23 mouse cellular contexts compared by ENCODE assay signal in the genomic region with DNA sequence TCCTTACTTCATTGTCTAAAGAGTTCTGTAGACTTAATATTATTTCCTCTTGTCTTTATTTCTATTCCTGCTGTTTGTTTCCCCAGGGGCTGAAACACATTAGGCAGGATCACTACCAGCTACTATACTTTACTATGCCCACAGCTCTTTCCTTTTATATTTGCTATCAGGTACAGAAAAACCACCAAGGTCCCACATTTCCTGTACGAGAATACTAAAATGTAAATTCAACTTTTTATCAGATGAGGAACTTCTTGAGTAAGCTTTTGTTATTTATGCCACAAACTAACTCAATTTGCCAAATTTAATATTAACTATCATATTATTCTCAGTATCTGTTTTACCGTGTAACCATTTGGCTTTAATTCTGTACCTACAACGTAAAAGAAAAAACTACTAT. TPM values are rescaled to one million over a fixed set of nuclear protein-coding genes. Genes with fewer than 3 reads are reported as not detected.
A peak's percentile ranks its signal among the peaks of the same experiment; 100 is the strongest.
DNase-seq lines count a peak whose midpoint lies in the region; ATAC-seq and TF ChIP-seq lines count a peak whose summit lies in the region.
"Had no signal": no experiment of that assay in that cellular context is flagged by ENCODE, and none has a peak within 500 bp of the region (broad histone marks: within the 10 kb centered on the region; RNA-seq: fewer than 3 reads in every experiment).

No protein-coding gene starts in this region.

- DNase-seq in 416B (ENCODE audit: low read depth) (peak; percentile 49), MEL (ENCODE audit: low read depth, low spot score) (peak; percentile 60)
- no peak for DNase-seq in heart, postnatal 36 days
- DNase-seq in adrenal gland, adult 8-10 months = no peak
- DNase-seq in ovary, adult 18-20 months (ENCODE audit: low spot score) = no peak
- DNase-seq: adrenal gland, adult 2 months; adrenal gland, postnatal 10 days; adrenal gland, postnatal 14 days; adrenal gland, postnatal 25 days; adrenal gland, postnatal 36 days; B cell, adult 2 months; cerebellum, adult 11 months; cerebellum, adult 11-12 months; cerebellum, adult 18-20 months; cerebellum, adult 2 months; cerebellum, adult 8-10 months; cerebellum, adult 9-10 months had no signal

- TF ChIP-seq POLR2A in MEL (IDR thresholded peaks at IDR 0.05; ENCODE audit: control insufficient read depth in 1 of 2, insufficient read depth in 1 of 2, low read depth in 1 of 2, low read length in 2 of 2, poor library complexity in 1 of 2) = no peak

- TF ChIP-seq RAD21 in MEL (IDR thresholded peaks at IDR 0.05; ENCODE audit: low read depth, low read length) = no peak

- peak overlapping the region; percentile 17; the same call in 1 of the 2 replicates for H3K9ac ChIP-seq in MEL (ENCODE audit: control insufficient read depth, low read depth, low read length, poor library complexity, severe bottlenecking)

- no peaks in the 10 kb centered on the region for H3K9me3 ChIP-seq in MEL (replicated peaks; ENCODE audit: insufficient read depth, low read length)
- H3K9me3 ChIP-seq: G1E had no signal

- peaks cover 11 to 51% of the 10 kb centered on the region in 2 experiments for H3K4me1 ChIP-seq in MEL (ENCODE audit: control insufficient read depth in 1 of 2, insufficient read depth in 2 of 2, low read length in 2 of 2)

- TF ChIP-seq EP300 in MEL (IDR thresholded peaks at IDR 0.05; ENCODE audit: low read depth in 1 of 2, low read length in 2 of 2) = peak; percentile 79 to 85

- TF ChIP-seq CTCF in MEL (IDR thresholded peaks at IDR 0.05 in 2 of 3, conservative IDR thresholded peaks at IDR 0.05 in 1 of 3; ENCODE audit: control insufficient read depth in 1 of 3, insufficient read depth in 1 of 3, low read depth in 2 of 3, low read length in 3 of 3, poor library complexity in 1 of 3, severe bottlenecking in 1 of 3) = no peak

- intact Hi-C loops in heart, postnatal 36 days (cut with DNase I) = loop anchor here (5.0 kb wide), 1 partner anchor 37 kb away; the partner anchor contains the start of gene Map2k4

- H3K36me3 ChIP-seq in MEL (ENCODE audit: control insufficient read depth in 1 of 2, insufficient read depth in 2 of 2, low read length in 2 of 2) = peaks cover 2 to 43% of the 10 kb centered on the region in 2 experiments

- ATAC-seq in common myeloid progenitor, adult 5-6 weeks (replicated peaks; ENCODE audit: low read depth, poor library complexity, severe bottlenecking) = 0 out of 2 replicates have a peak, but pooled peaks have one; percentile 25
- ATAC-seq: activated CD4-positive, CD25-positive, alpha-beta regulatory T cell, adult 4 months; CD4-positive, CD25-positive, alpha-beta regulatory T cell, adult 4 months; Patski had no signal

- no peaks in the 10 kb centered on the region for H3K79me2 ChIP-seq in MEL (ENCODE audit: control insufficient read depth, insufficient read depth, low read length, poor library complexity)

- no peaks in the 10 kb centered on the region for H3K27me3 ChIP-seq in MEL (ENCODE audit: control insufficient read depth in 1 of 2, insufficient read depth in 2 of 2, low read length in 2 of 2)
- H3K27me3 ChIP-seq: CH12.LX, Patski had no signal

- H3K27ac ChIP-seq in MEL (ENCODE audit: control insufficient read depth, low read depth, low read length) = no peak overlapping the region

- H3K4me3 ChIP-seq in MEL (ENCODE audit: control insufficient read depth in 1 of 2, insufficient read depth in 1 of 2, low read depth in 2 of 2, low read length in 2 of 2) = peak overlapping the region in 1 of 2 experiments; percentile 20; a peak in 2 of 4 replicates

TF ChIP-seq in MEL, 35 proteins besides CTCF, POLR2A, EP300 and RAD21:
- TF ChIP-seq GABPA (IDR thresholded peaks at IDR 0.05; ENCODE audit: low read depth, low read length) (no peak), RCOR1 (IDR thresholded peaks at IDR 0.05; ENCODE audit: low read depth, low read length) (peak; percentile 74), SIN3A (IDR thresholded peaks at IDR 0.05; ENCODE audit: low read length) (peak; percentile 80), NRF1 (IDR thresholded peaks at IDR 0.05; ENCODE audit: insufficient read depth, low read depth, low read length, poor library complexity, severe bottlenecking) (no peak), GATA1 (IDR thresholded peaks at IDR 0.05; ENCODE audit: low read depth, low read length) (peak; percentile 94), MAFK (IDR thresholded peaks at IDR 0.05; ENCODE audit: borderline replicate concordance, low read depth, low read length) (peak; percentile 81), TCF12 (IDR thresholded peaks at IDR 0.05; ENCODE audit: low read depth, low read length) (peak; percentile 68), ETS1 (IDR thresholded peaks at IDR 0.05; ENCODE audit: low read depth, low read length) (peak; percentile 88), POLR2AphosphoS2 (IDR thresholded peaks at IDR 0.05; ENCODE audit: low read length) (no peak), MEF2A (IDR thresholded peaks at IDR 0.05; ENCODE audit: extremely low read depth, insufficient replicate concordance, low read depth, low read length, poor library complexity, severe bottlenecking) (peak; percentile 80; the same call in 1 of the 2 replicates), MYB (IDR thresholded peaks at IDR 0.05; ENCODE audit: low read depth, low read length) (no peak), MYC (IDR thresholded peaks at IDR 0.05; ENCODE audit: low read depth, low read length) (no peak), ELF1 (IDR thresholded peaks at IDR 0.05; ENCODE audit: low read depth, low read length) (peak; percentile 47; the same call in 1 of the 2 replicates), JUND (IDR thresholded peaks at IDR 0.05; ENCODE audit: low read depth, low read length) (no peak), CHD2 (IDR thresholded peaks at IDR 0.05; ENCODE audit: low read length) (no peak), CHD1 (IDR thresholded peaks at IDR 0.05; ENCODE audit: low read depth, low read length) (peak; percentile 56; the same call in 1 of the 2 replicates), BHLHE40 (IDR thresholded peaks at IDR 0.05; ENCODE audit: borderline replicate concordance, low read depth, low read length) (0 out of 2 replicates have a peak, but pooled peaks have one; percentile 14), ZC3H11A (IDR thresholded peaks at IDR 0.05; ENCODE audit: low read depth, low read length) (no peak)

RNA-seq across cellular contexts. Expression of gene Map2k4, which starts 37.6 kb away (rescaled TPM):
- total RNA-seq in MEL (2012; rRNA removed) = 20.0 and 24.5 TPM in 2 replicates
- 10 to 100 TPM; 21.8 to 70.7 TPM for polyA plus RNA-seq in MEL (2012; ENCODE audit: insufficient read depth in 1 of 2, insufficient read length in 2 of 2, low read depth in 1 of 2, low replicate concordance in 2 of 2, missing spikeins in 1 of 2)
- 33.9 and 37.9 TPM in 2 replicates for total RNA-seq in common myeloid progenitor, adult 5-6 weeks (2017)
- 10 to 100 TPM; 42.5 to 44.8 TPM for total RNA-seq in heart, postnatal 36 days (2021)
- 10 to 100 TPM; 45.2 to 49.8 (median 48.1) TPM for total RNA-seq in adrenal gland, adult 8-10 months (2022)

RNA-seq across cellular contexts. Expression of gene Zkscan6, which starts 56.4 kb away (rescaled TPM):
- total RNA-seq in MEL (2012; rRNA removed) = 16.5 and 18.1 TPM in 2 replicates
- polyA plus RNA-seq in MEL (2012; ENCODE audit: insufficient read depth in 1 of 2, insufficient read length in 2 of 2, low read depth in 1 of 2, low replicate concordance in 2 of 2, missing spikeins in 1 of 2) = 10 to 100 TPM in 1 of 2 experiments, not detected in 1; 12.0 TPM
- total RNA-seq in common myeloid progenitor, adult 5-6 weeks (2017) = 16.8 and 17.8 TPM in 2 replicates
- total RNA-seq in heart, postnatal 36 days (2021) = 1 to 10 TPM; 5.0 to 5.2 TPM
- total RNA-seq in adrenal gland, adult 8-10 months (2022) = 10 to 100 TPM; 11.5 to 15.9 (median 13.2) TPM

Comparison
In these comparisons a context has a peak if more than half of its experiments do, and no peak if none do; other contexts are left out.
1. DNase-seq: peak in 416B (single experiment) and MEL (single experiment); none in heart, postnatal 36 days (0 of 2), adrenal gland, adult 8-10 months (single experiment) and ovary, adult 18-20 months (single experiment).